Mouse (Mus musculus): ENCODE measurements around the gene Ctcf.

The Ctcf gene

GRCm38 (mm10) chr8:105702001-105702401, 65.6 kb downstream of the Ctcf start:
- DNase-seq (ENCODE audit: low spot score), result no peak

- DNase-seq (ENCODE audit: low spot score), result no peak
Observed at GRCm38 (mm10) chr8:105702731-105703415, 66.5 kb downstream of the Ctcf start.

- no peak for DNase-seq (ENCODE audit: low spot score)
Observed at GRCm38 (mm10) chr8:105704146-105704812, 67.9 kb downstream of the Ctcf start.

- DNase-seq (ENCODE audit: low spot score), result no peak
Observed at GRCm38 (mm10) chr8:105704955-105705354, 68.6 kb downstream of the Ctcf start.

- no peak for DNase-seq (ENCODE audit: low spot score)
Observed at GRCm38 (mm10) chr8:105706426-105706825, 70.1 kb downstream of the Ctcf start.

- peak; percentile 90 for DNase-seq (ENCODE audit: low spot score)
Observed at GRCm38 (mm10) chr8:105707498-105708403, 71.4 kb downstream of the Ctcf start, which contains the start of the genes 4933405L10Rik and Enkd1. Gene 4933405L10Rik, plus strand, starts transcription at chr8:105707655. Gene Enkd1, minus strand, starts transcription at chr8:105708210.

- no peak for DNase-seq (ENCODE audit: low spot score)
Observed at GRCm38 (mm10) chr8:105708675-105709074, 72.3 kb downstream of the Ctcf start.

GRCm38 (mm10) chr8:105709317-105709716, 72.9 kb downstream of the Ctcf start:
- no peak for DNase-seq (ENCODE audit: low spot score)

GRCm38 (mm10) chr8:105712286-105712685, 75.9 kb downstream of the Ctcf start:
- DNase-seq (ENCODE audit: low spot score), result no peak

- peak; percentile 81 for DNase-seq (ENCODE audit: low spot score)
Observed at GRCm38 (mm10) chr8:105714139-105714538, 77.8 kb downstream of the Ctcf start.

GRCm38 (mm10) chr8:105715042-105715441, 78.7 kb downstream of the Ctcf start:
- no peak for DNase-seq (ENCODE audit: low spot score)

GRCm38 (mm10) chr8:105716302-105716945, 80.1 kb downstream of the Ctcf start:
- no peak for DNase-seq (ENCODE audit: low spot score)

GRCm38 (mm10) chr8:105719637-105720036, 83.3 kb downstream of the Ctcf start:
- DNase-seq (ENCODE audit: low spot score), result no peak

GRCm38 (mm10) chr8:105722861-105723260, 86.5 kb downstream of the Ctcf start:
- no peak for DNase-seq (ENCODE audit: low spot score)

- no peak for DNase-seq (ENCODE audit: low spot score)
Observed at GRCm38 (mm10) chr8:105725726-105726125, 89.4 kb downstream of the Ctcf start.

- DNase-seq (ENCODE audit: low spot score), result no peak
Observed at GRCm38 (mm10) chr8:105727397-105728124, 91.2 kb downstream of the Ctcf start.

GRCm38 (mm10) chr8:105732186-105732585, 95.8 kb downstream of the Ctcf start:
- DNase-seq (ENCODE audit: low spot score), result no peak
